Mouse (Mus musculus): ENCODE measurements around the gene Btbd9. TPM values are rescaled to one million over a fixed set of nuclear protein-coding genes. Genes with fewer than 3 reads are reported as not detected.

Gene Btbd9
- polyA plus RNA-seq, 1 experiment, result 32.7 TPM

GRCm38 (mm10) chr17:30470286-30470685, 106.0 kb downstream of the Btbd9 start:
- TF ChIP-seq POLR2A (IDR thresholded peaks at IDR 0.05; ENCODE audit: borderline replicate concordance, insufficient read depth, low read length) (no peak), CTCF (IDR thresholded peaks at IDR 0.05; ENCODE audit: borderline replicate concordance, insufficient read depth, low read depth, low read length) (no peak)
- 28% methylated on average over 8 of the region's 8 CpGs for WGBS
- Histone ChIP-seq H3K27ac (ENCODE audit: insufficient read depth, low read length) (no peak overlapping the region), H3K4me1 (ENCODE audit: control insufficient read depth, insufficient read depth, low read length) (peaks cover 13% of the 10 kb centered on the region), H3K4me3 (replicated peaks; ENCODE audit: insufficient read depth, low read depth, low read length) (no peak overlapping the region), H3K27me3 (ENCODE audit: control insufficient read depth, insufficient read depth, low read length) (no peaks in the 10 kb centered on the region)
- no peak for DNase-seq

GRCm38 (mm10) chr17:30469511-30470076, 106.7 kb downstream of the Btbd9 start:
- Histone ChIP-seq H3K4me1 (ENCODE audit: control insufficient read depth, insufficient read depth, low read length) (peaks cover 13% of the 10 kb centered on the region), H3K27ac (ENCODE audit: insufficient read depth, low read length) (no peak overlapping the region), H3K4me3 (replicated peaks; ENCODE audit: insufficient read depth, low read depth, low read length) (no peak overlapping the region), H3K27me3 (ENCODE audit: control insufficient read depth, insufficient read depth, low read length) (no peaks in the 10 kb centered on the region)
- no peak for DNase-seq
- TF ChIP-seq CTCF (IDR thresholded peaks at IDR 0.05; ENCODE audit: borderline replicate concordance, insufficient read depth, low read depth, low read length) (no peak), POLR2A (IDR thresholded peaks at IDR 0.05; ENCODE audit: borderline replicate concordance, insufficient read depth, low read length) (no peak)
- 95% methylated on average over 10 of the region's 10 CpGs for WGBS

GRCm38 (mm10) chr17:30468368-30468767, 107.9 kb downstream of the Btbd9 start:
- no peak for DNase-seq
- 75% methylated on average over 4 of the region's 4 CpGs for WGBS
- no peak overlapping the region for H3K27ac ChIP-seq (ENCODE audit: insufficient read depth, low read length)

GRCm38 (mm10) chr17:30467566-30468213, 108.6 kb downstream of the Btbd9 start:
- no peak overlapping the region for H3K27ac ChIP-seq (ENCODE audit: insufficient read depth, low read length)
- TF ChIP-seq CTCF (IDR thresholded peaks at IDR 0.05; ENCODE audit: borderline replicate concordance, insufficient read depth, low read depth, low read length) (no peak), POLR2A (IDR thresholded peaks at IDR 0.05; ENCODE audit: borderline replicate concordance, insufficient read depth, low read length) (no peak)
- H3K27me3 ChIP-seq (ENCODE audit: control insufficient read depth, insufficient read depth, low read length), result no peaks in the 10 kb centered on the region
- H3K4me1 ChIP-seq (ENCODE audit: control insufficient read depth, insufficient read depth, low read length), result peaks cover 21% of the 10 kb centered on the region
- DNase-seq, result no peak
- no peak overlapping the region for H3K4me3 ChIP-seq (replicated peaks; ENCODE audit: insufficient read depth, low read depth, low read length)
- 54% methylated on average over 14 of the region's 14 CpGs for WGBS

More at GRCm38 (mm10) chr17:30468368-30468767, 107.9 kb downstream of the Btbd9 start:
- TF ChIP-seq POLR2A (IDR thresholded peaks at IDR 0.05; ENCODE audit: borderline replicate concordance, insufficient read depth, low read length) (no peak), CTCF (IDR thresholded peaks at IDR 0.05; ENCODE audit: borderline replicate concordance, insufficient read depth, low read depth, low read length) (no peak)
- peaks cover 18% of the 10 kb centered on the region for H3K4me1 ChIP-seq (ENCODE audit: control insufficient read depth, insufficient read depth, low read length)
- H3K4me3 ChIP-seq (replicated peaks; ENCODE audit: insufficient read depth, low read depth, low read length), result no peak overlapping the region
- no peaks in the 10 kb centered on the region for H3K27me3 ChIP-seq (ENCODE audit: control insufficient read depth, insufficient read depth, low read length)

GRCm38 (mm10) chr17:30465060-30465762, 111.1 kb downstream of the Btbd9 start:
- H3K4me1 ChIP-seq (ENCODE audit: control insufficient read depth, insufficient read depth, low read length), result peaks cover 10% of the 10 kb centered on the region
- no peak for DNase-seq
- no peak overlapping the region for H3K4me3 ChIP-seq (replicated peaks; ENCODE audit: insufficient read depth, low read depth, low read length)
- no peak for TF ChIP-seq CTCF (IDR thresholded peaks at IDR 0.05; ENCODE audit: borderline replicate concordance, insufficient read depth, low read depth, low read length)
- TF ChIP-seq POLR2A (IDR thresholded peaks at IDR 0.05; ENCODE audit: borderline replicate concordance, insufficient read depth, low read length), result no peak
- WGBS, result 95% methylated on average over 6 of the region's 6 CpGs
- H3K27me3 ChIP-seq (ENCODE audit: control insufficient read depth, insufficient read depth, low read length), result no peaks in the 10 kb centered on the region
- H3K27ac ChIP-seq (ENCODE audit: insufficient read depth, low read length), result no peak overlapping the region

- WGBS, result 72% methylated on average over 5 of the region's 5 CpGs
- DNase-seq, result no peak
- H3K27ac ChIP-seq (ENCODE audit: insufficient read depth, low read length), result no peak overlapping the region
- no peaks in the 10 kb centered on the region for H3K27me3 ChIP-seq (ENCODE audit: control insufficient read depth, insufficient read depth, low read length)
- no peak overlapping the region for H3K4me3 ChIP-seq (replicated peaks; ENCODE audit: insufficient read depth, low read depth, low read length)
- TF ChIP-seq CTCF (IDR thresholded peaks at IDR 0.05; ENCODE audit: borderline replicate concordance, insufficient read depth, low read depth, low read length) (no peak), POLR2A (IDR thresholded peaks at IDR 0.05; ENCODE audit: borderline replicate concordance, insufficient read depth, low read length) (no peak)
- H3K4me1 ChIP-seq (ENCODE audit: control insufficient read depth, insufficient read depth, low read length), result peaks cover 8% of the 10 kb centered on the region
These were observed 112.0 kb downstream of the Btbd9 start for GRCm38 (mm10) chr17:30464240-30464745.

- Histone ChIP-seq H3K4me1 (ENCODE audit: control insufficient read depth, insufficient read depth, low read length) (peaks cover 8% of the 10 kb centered on the region), H3K4me3 (replicated peaks; ENCODE audit: insufficient read depth, low read depth, low read length) (no peak overlapping the region), H3K27ac (ENCODE audit: insufficient read depth, low read length) (no peak overlapping the region), H3K27me3 (ENCODE audit: control insufficient read depth, insufficient read depth, low read length) (no peaks in the 10 kb centered on the region)
- TF ChIP-seq POLR2A (IDR thresholded peaks at IDR 0.05; ENCODE audit: borderline replicate concordance, insufficient read depth, low read length) (no peak), CTCF (IDR thresholded peaks at IDR 0.05; ENCODE audit: borderline replicate concordance, insufficient read depth, low read depth, low read length) (no peak)
- 83% methylated on average over 2 of the region's 2 CpGs for WGBS
- no peak for DNase-seq
These were observed 115.5 kb downstream of the Btbd9 start for GRCm38 (mm10) chr17:30460727-30461349.
